Mouse (Mus musculus) embryonic facial prominence, embryonic 11.5 days (tissue): Measurements from ENCODE around the gene Tmem254c. TPM values are rescaled to one million over a fixed set of nuclear protein-coding genes. Genes with fewer than 3 reads are reported as not detected.
"Not testable (repeated sequence)": the region's sequence is repeated elsewhere in the genome, so short reads cannot be mapped to it uniquely, and the experiment has no call there.

Experiments
- ATAC-seq: fragments of 200-750 bp; cut with Nextera tagmentation; replicated peaks from 2 replicates; pipeline ENCODE4 v1.8.0; 2017; ENCODE audit warnings: low read depth; ENCODE audit not compliant: insufficient number of reproducible peaks, low FRiP score, low TSS enrichment
- DNase-seq: peaks from one replicate; pipeline ENCODE4 v3.0.0-alpha.2; 2015; ENCODE audit warnings: low spot score
- H3K27ac ChIP-seq: fragments of 300-500 bp; sonication (generic); replicated peaks from 2 replicates; pipeline ENCODE4 v1.5.1; 2014; ENCODE audit warnings: mild to moderate bottlenecking, low read depth, low read length, control low read depth
- H3K27me3 ChIP-seq: fragments of 300-500 bp; sonication (generic); 2 replicates; pipeline ENCODE4 v1.6.1; 2014; ENCODE audit warnings: mild to moderate bottlenecking, low read length, moderate library complexity, mixed read lengths; ENCODE audit not compliant: control insufficient read depth, insufficient read depth
- H3K36me3 ChIP-seq: fragments of 300-500 bp; sonication (generic); replicated peaks from 2 replicates; pipeline ENCODE4 v1.6.1; 2014; ENCODE audit warnings: low read depth, mild to moderate bottlenecking, low read length, moderate library complexity, mixed read lengths; ENCODE audit not compliant: control insufficient read depth, insufficient read depth
- H3K4me1 ChIP-seq: fragments of 300-500 bp; sonication (generic); 2 replicates; pipeline ENCODE4 v1.6.1; 2014; ENCODE audit warnings: low read length, mixed read lengths; ENCODE audit not compliant: control insufficient read depth, insufficient read depth
- H3K4me2 ChIP-seq: fragments of 300-500 bp; sonication (generic); 2 replicates; pipeline ENCODE4 v1.6.1; 2014; ENCODE audit warnings: low read depth, mild to moderate bottlenecking, control low read depth, low read length, moderate library complexity
- H3K4me3 ChIP-seq: fragments of 300-500 bp; sonication (generic); 2 replicates; pipeline ENCODE4 v1.5.1; 2014; ENCODE audit warnings: low read depth, low read length, control low read depth
- H3K9ac ChIP-seq: fragments of 300-500 bp; sonication (generic); replicated peaks from 2 replicates; pipeline ENCODE4 v1.6.1; 2014; ENCODE audit warnings: mild to moderate bottlenecking, control low read depth, low read length
- H3K9me3 ChIP-seq: fragments of 300-500 bp; sonication (generic); replicated peaks from 2 replicates; pipeline ENCODE4 v1.6.1; 2016; ENCODE audit warnings: mild to moderate bottlenecking, low read length, inconsistent platforms, mixed read lengths; ENCODE audit not compliant: control insufficient read depth
- WGBS: fragments of 180-500 bp; shearing (Covaris S2); extraction: QIAGEN DNeasy Blood & Tissue Kit; methylation state at CpG from one replicate; pipeline ENCODE4 v1.1.7; 2014; 5-methylcytosine and 5-hydroxymethylcytosine counted together
- polyA plus RNA-seq: library from polyadenylated mRNA; unstranded; fragments of >200 nt; fragmentation: Nextera tagmentation; extraction: Ambion mirVana; gene quantifications from 2 replicates; pipeline ENCODE4 v1.2.1, GENCODE M21; 2014

Gene Tmem254c
- polyA plus RNA-seq, 1 experiment from 2014 or later: 23.7 TPM

DNA sequence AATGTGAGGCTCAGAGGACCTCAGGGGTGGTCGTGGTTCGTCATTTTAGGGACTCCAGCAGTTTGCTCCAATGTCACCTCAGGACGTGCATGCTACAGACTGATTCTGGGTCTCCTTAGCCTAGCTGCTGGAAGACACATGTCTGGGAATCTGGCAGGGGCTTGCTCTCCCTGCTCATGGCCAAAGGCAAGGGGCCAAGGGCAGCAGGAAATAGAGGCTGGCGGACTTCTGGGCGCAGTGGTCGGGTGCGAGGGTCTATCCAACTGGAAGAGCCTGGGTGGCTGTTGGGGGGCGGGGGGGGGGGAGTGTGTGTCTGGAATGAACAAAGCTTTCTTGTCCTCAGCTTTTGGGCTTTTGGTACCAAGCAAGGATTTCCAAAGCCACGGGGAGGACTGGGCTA, 18.4 kb downstream of the Tmem254c start:
- not testable (repeated sequence) for H3K9ac ChIP-seq, H3K4me2 ChIP-seq, ATAC-seq, H3K27ac ChIP-seq, H3K4me1 ChIP-seq, H3K4me3 ChIP-seq, H3K36me3 ChIP-seq, H3K9me3 ChIP-seq, DNase-seq, H3K27me3 ChIP-seq
- no CpG with 5 or more reads among the region's 9 CpGs for WGBS

DNA sequence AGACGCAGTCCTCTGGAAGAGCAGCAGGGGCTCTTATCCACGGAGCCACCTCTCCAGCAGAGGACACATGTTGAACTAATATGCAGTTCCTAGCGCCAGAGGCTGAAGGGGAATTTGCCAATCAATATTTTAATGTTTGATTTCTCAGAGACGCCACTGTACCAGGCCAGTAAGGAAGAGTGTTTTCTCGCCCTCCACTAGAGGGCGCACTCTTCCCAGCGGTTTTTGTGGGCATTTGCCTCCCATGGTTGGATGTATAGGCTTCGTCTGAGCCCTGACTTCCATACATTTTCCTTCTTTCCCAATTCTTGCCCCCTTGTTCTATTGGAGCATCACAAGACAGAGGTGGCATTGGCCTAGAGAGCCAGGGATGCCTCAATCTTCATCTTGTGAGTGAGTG, 20.1 kb downstream of the Tmem254c start:
- DNase-seq, H3K9ac ChIP-seq, H3K4me3 ChIP-seq, H3K4me2 ChIP-seq, H3K9me3 ChIP-seq, H3K27me3 ChIP-seq, H3K27ac ChIP-seq, H3K36me3 ChIP-seq, ATAC-seq, H3K4me1 ChIP-seq: not testable (repeated sequence)
- WGBS: no CpG with 5 or more reads among the region's 8 CpGs

DNA sequence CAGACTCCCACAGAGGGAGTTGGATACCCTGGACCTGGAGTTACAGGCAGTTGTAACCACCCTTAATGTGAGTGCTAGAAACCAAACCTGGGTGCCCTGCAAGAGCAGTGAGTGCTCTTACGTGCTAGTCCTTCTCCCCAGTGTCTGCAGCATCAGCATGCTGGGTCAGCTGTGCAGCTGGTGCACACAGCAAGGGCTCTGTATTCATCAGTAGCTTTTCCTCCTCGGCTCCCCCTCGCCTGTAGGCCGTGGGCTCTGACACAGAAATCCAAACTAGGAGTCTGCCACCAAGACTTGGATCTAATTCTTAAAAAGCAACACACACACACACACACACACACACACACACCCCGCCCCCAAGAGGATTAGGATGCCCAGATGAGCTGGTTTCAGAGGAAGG, 22.1 kb downstream of the Tmem254c start:
- not testable (repeated sequence) for H3K27me3 ChIP-seq, H3K4me3 ChIP-seq, H3K9me3 ChIP-seq, H3K27ac ChIP-seq, H3K36me3 ChIP-seq, DNase-seq, H3K4me2 ChIP-seq, H3K9ac ChIP-seq, ATAC-seq, H3K4me1 ChIP-seq
- WGBS: no CpG with 5 or more reads among the region's 5 CpGs

DNA sequence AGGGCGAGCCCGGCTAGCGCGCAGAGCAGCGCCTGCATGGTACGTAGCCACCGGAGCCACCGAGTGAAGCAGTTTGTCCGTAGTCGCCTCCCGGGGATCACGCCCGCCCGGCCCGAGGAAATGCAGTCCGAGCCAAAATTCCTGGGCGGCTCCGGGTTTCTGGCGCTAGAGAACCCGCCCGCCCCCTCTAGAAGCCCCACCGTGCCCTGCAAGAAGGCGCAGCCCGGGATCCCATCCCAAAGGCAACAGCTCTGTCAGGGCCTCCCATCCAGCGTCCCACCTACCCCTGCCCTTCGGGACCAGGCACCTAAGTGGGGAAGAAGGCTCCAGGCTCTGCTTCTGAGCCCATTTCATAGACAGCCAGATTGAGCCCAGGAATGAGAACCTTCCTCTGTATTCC, 24.5 kb downstream of the Tmem254c start, which contains the start of gene Gm9780:
Gene Gm9780, minus strand, starts transcription at position 101 of the 400 bp plus-strand sequence.
- ATAC-seq, DNase-seq, H3K9ac ChIP-seq, H3K4me1 ChIP-seq, H3K36me3 ChIP-seq, H3K27ac ChIP-seq, H3K9me3 ChIP-seq, H3K27me3 ChIP-seq, H3K4me3 ChIP-seq, H3K4me2 ChIP-seq: not testable (repeated sequence)
- WGBS: no CpG with 5 or more reads among the region's 26 CpGs

DNA sequence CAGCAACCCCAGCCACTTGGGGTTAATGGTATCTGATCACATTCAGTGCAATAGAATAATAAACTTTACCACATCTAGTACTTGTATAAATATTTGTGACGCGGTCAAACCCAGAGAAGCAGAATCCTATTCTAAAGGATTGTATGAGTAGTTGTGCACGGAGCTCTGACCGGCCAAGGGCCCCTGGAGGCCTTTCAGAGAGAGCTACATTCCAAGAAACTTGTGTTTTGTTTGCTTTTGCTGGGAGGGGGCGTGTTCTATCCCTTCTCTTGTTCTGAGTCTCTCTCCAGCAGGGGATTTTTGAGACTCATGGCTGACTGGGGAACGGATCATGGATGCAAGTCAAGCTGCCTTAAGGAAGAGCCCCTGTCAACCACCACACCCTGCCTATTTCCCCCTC, 31.7 kb downstream of the Tmem254c start:
- H3K4me1 ChIP-seq, H3K9ac ChIP-seq, H3K36me3 ChIP-seq, DNase-seq, ATAC-seq, H3K9me3 ChIP-seq, H3K27ac ChIP-seq, H3K4me3 ChIP-seq, H3K27me3 ChIP-seq, H3K4me2 ChIP-seq: not testable (repeated sequence)
- WGBS: no CpG with 5 or more reads among the region's 6 CpGs

DNA sequence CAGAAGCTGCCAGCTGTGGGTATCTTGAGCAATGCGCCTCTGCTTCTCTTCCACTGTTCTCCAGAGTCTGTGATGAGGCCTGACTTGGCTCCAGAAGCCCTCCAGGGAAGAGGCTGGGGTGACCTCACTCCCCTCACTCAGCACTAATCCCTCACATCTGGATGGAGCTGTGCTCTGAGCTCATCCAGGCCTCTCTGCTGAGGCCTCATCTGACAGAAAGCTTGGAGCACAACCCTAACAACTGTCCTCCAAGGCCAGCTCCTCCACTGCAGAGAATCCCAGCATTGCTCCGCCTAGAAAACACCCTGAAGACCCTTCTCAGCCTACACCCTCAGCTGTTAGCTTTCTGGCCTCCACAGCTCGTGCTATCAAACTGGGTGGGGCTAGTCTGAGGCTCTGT, 32.8 kb downstream of the Tmem254c start:
- H3K4me2 ChIP-seq, H3K4me3 ChIP-seq, H3K27ac ChIP-seq, H3K27me3 ChIP-seq, H3K9ac ChIP-seq, H3K4me1 ChIP-seq, DNase-seq, H3K36me3 ChIP-seq, H3K9me3 ChIP-seq, ATAC-seq: not testable (repeated sequence)
- WGBS: no CpG with 5 or more reads among the region's 3 CpGs

DNA sequence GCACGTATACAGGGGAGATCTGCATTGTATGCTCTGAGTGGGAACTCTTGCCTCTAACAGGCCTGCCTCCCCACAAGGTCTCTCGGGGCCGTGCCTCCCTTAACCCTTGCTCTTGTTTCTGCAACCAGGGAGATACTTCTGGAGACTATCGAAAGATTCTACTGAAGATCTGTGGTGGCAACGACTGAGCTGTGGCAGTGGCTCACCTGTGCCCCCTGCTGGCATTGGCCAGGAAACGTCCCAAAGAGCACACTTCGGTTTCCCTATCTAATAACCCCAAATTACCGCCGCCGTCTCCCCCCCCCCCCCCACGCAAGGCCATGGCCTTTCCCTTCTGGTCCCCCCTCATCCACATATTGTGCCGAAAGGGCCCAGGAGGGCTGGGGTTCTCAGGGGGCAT, 41.5 kb downstream of the Tmem254c start:
- H3K9me3 ChIP-seq, H3K36me3 ChIP-seq, H3K4me2 ChIP-seq, DNase-seq, ATAC-seq, H3K4me3 ChIP-seq, H3K4me1 ChIP-seq, H3K27ac ChIP-seq, H3K27me3 ChIP-seq, H3K9ac ChIP-seq: not testable (repeated sequence)
- no CpG with 5 or more reads among the region's 12 CpGs for WGBS

DNA sequence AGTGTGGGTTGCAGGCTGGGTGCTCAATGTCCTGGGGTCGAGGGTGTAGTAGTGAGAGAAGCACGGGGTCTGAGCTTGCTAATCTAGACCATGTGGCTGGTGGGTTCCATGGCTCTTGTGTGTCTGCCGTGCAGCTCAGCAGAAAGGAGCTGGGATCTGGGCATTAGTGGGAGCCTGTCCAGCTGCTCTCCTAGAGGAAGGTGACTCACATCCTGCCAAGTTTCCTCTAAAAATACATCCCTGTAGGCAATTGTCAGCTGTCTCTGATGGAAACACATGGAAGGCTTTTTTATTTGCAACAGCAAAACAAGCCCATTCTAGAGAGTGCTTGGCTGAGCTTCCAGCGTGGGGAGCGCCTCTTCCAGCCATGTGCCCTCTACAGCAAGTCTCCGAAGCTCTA, 44.3 kb downstream of the Tmem254c start:
- H3K4me2 ChIP-seq, ATAC-seq, H3K4me1 ChIP-seq, H3K27ac ChIP-seq, H3K27me3 ChIP-seq, DNase-seq, H3K36me3 ChIP-seq, H3K9ac ChIP-seq, H3K4me3 ChIP-seq, H3K9me3 ChIP-seq: not testable (repeated sequence)
- no CpG with 5 or more reads among the region's 6 CpGs for WGBS
